8 mouse cellular contexts compared by ENCODE assay signal in genomic region chr4:134102742-134103119, GRCm38 (mm10). TPM values are rescaled to one million over a fixed set of nuclear protein-coding genes. Genes with fewer than 3 reads are reported as not detected.
DNase-seq lines count a peak whose midpoint lies in the region; ATAC-seq lines count a peak whose summit lies in the region.

No protein-coding gene starts in this region.

- H3K4me2 ChIP-seq in lung, embryonic 16.5 days (ENCODE audit: low read depth, low read length), result peak overlapping the region; percentile 72
- peak overlapping the region; percentile 60 for H3K4me2 ChIP-seq in embryonic facial prominence, embryonic 15.5 days (replicated peaks)
- peak overlapping the region; percentile 50 for H3K4me2 ChIP-seq in limb, embryonic 11.5 days (ENCODE audit: low read depth, severe bottlenecking)
- H3K4me2 ChIP-seq in neural tube, embryonic 15.5 days, result peak overlapping the region; percentile 74

- no peaks in the 10 kb centered on the region for H3K27me3 ChIP-seq in lung, embryonic 16.5 days (ENCODE audit: control insufficient read depth, insufficient read depth, low read depth, low read length)
- no peaks in the 10 kb centered on the region for H3K27me3 ChIP-seq in embryonic facial prominence, embryonic 15.5 days
- no peaks in the 10 kb centered on the region for H3K27me3 ChIP-seq in limb, embryonic 11.5 days (ENCODE audit: control insufficient read depth, insufficient read depth, low read length)
- no peaks in the 10 kb centered on the region for H3K27me3 ChIP-seq in neural tube, embryonic 15.5 days (replicated peaks)

- H3K4me3 ChIP-seq in lung, embryonic 16.5 days (ENCODE audit: low read length), result peak overlapping the region; percentile 71
- peak overlapping the region; percentile 79 for H3K4me3 ChIP-seq in embryonic facial prominence, embryonic 15.5 days (replicated peaks)
- peak overlapping the region; percentile 55 for H3K4me3 ChIP-seq in limb, embryonic 11.5 days (ENCODE audit: low read depth, low read length)
- H3K4me3 ChIP-seq in neural tube, embryonic 15.5 days (replicated peaks), result peak overlapping the region; percentile 91

- no peak overlapping the region for H3K27ac ChIP-seq in lung, embryonic 16.5 days (ENCODE audit: low read length)
- no peak overlapping the region for H3K27ac ChIP-seq in embryonic facial prominence, embryonic 15.5 days (replicated peaks)
- H3K27ac ChIP-seq in limb, embryonic 11.5 days (replicated peaks; ENCODE audit: low read depth, low read length), result no peak overlapping the region
- H3K27ac ChIP-seq in neural tube, embryonic 15.5 days (replicated peaks), result 0 out of 2 replicates have a peak overlapping the region, but pooled peaks have one; percentile 33

- H3K9ac ChIP-seq in lung, embryonic 16.5 days (ENCODE audit: low read length), result peak overlapping the region; percentile 66
- peak overlapping the region; percentile 68 for H3K9ac ChIP-seq in embryonic facial prominence, embryonic 15.5 days
- H3K9ac ChIP-seq in limb, embryonic 11.5 days (ENCODE audit: low read length), result peak overlapping the region; percentile 61
- H3K9ac ChIP-seq in neural tube, embryonic 15.5 days (replicated peaks), result peak overlapping the region; percentile 77

- 4% methylated on average over 21 of the region's 21 CpGs for WGBS in lung, embryonic 16.5 days
- WGBS in embryonic facial prominence, embryonic 15.5 days, result 3% methylated on average over 21 of the region's 21 CpGs
- 6% methylated on average over 21 of the region's 21 CpGs for WGBS in limb, embryonic 11.5 days
- 3% methylated on average over 21 of the region's 21 CpGs for WGBS in neural tube, embryonic 15.5 days

- H3K9me3 ChIP-seq in lung, embryonic 16.5 days (ENCODE audit: control insufficient read depth, low read length), result no peaks in the 10 kb centered on the region
- H3K9me3 ChIP-seq in embryonic facial prominence, embryonic 15.5 days (replicated peaks), result no peaks in the 10 kb centered on the region
- H3K9me3 ChIP-seq in limb, embryonic 11.5 days (ENCODE audit: control insufficient read depth, low read length), result no peaks in the 10 kb centered on the region
- H3K9me3 ChIP-seq in neural tube, embryonic 15.5 days (replicated peaks), result no peaks in the 10 kb centered on the region

- no peaks in the 10 kb centered on the region for H3K36me3 ChIP-seq in lung, embryonic 16.5 days (ENCODE audit: control insufficient read depth, insufficient read depth, low read length)
- no peaks in the 10 kb centered on the region for H3K36me3 ChIP-seq in embryonic facial prominence, embryonic 15.5 days
- no peaks in the 10 kb centered on the region for H3K36me3 ChIP-seq in limb, embryonic 11.5 days (ENCODE audit: control insufficient read depth, insufficient read depth, low read length)
- no peaks in the 10 kb centered on the region for H3K36me3 ChIP-seq in neural tube, embryonic 15.5 days

- no peak for DNase-seq in lung, postnatal 36 days
- DNase-seq in limb, embryonic 11.5 days (ENCODE audit: low spot score), result no peak
- DNase-seq in embryo, embryonic 10 days (ENCODE audit: low spot score), result no peak
- no peak for DNase-seq in left cerebral cortex, adult 18-20 months (ENCODE audit: low spot score in 2 of 2)
- DNase-seq in thymus, postnatal 36 days, result no peak

- peaks cover 6% of the 10 kb centered on the region; the same call in 1 of the 2 replicates for H3K4me1 ChIP-seq in lung, embryonic 16.5 days (replicated peaks; ENCODE audit: control insufficient read depth, insufficient read depth, low read length)
- no peaks in the 10 kb centered on the region for H3K4me1 ChIP-seq in embryonic facial prominence, embryonic 15.5 days
- no peaks in the 10 kb centered on the region for H3K4me1 ChIP-seq in limb, embryonic 11.5 days (ENCODE audit: control insufficient read depth, insufficient read depth, low read length)
- H3K4me1 ChIP-seq in neural tube, embryonic 15.5 days, result peaks cover 9% of the 10 kb centered on the region

- peak; percentile 24 for ATAC-seq in lung, embryonic 16.5 days (ENCODE audit: low read depth)
- 0 out of 2 replicates have a peak, but pooled peaks have one; percentile 31 for ATAC-seq in embryonic facial prominence, embryonic 15.5 days (ENCODE audit: insufficient number of reproducible peaks, low FRiP score, low TSS enrichment, low read depth)
- ATAC-seq in limb, embryonic 11.5 days (ENCODE audit: insufficient number of reproducible peaks, low FRiP score, low TSS enrichment, low read depth), result peak; percentile 23; the same call in 1 of the 2 replicates
- ATAC-seq in neural tube, embryonic 15.5 days (ENCODE audit: low FRiP score), result peak; percentile 81

RNA-seq across cellular contexts. Expression of gene Ubxn11, which starts 0.4 kb away (rescaled TPM):
- 14.9 and 16.6 TPM in 2 replicates for polyA plus RNA-seq in lung, embryonic 16.5 days (2015; fragmentation: Nextera tagmentation; extraction: Ambion mirVana)
- polyA plus RNA-seq in embryonic facial prominence, embryonic 15.5 days (2015; fragmentation: Nextera tagmentation; extraction: Ambion mirVana), result 16.9 and 23.7 TPM in 2 replicates
- polyA plus RNA-seq in limb, embryonic 11.5 days (2014; fragmentation: Nextera tagmentation; extraction: Ambion mirVana), result 5.7 and 6.0 TPM in 2 replicates
- 16.2 and 19.4 TPM in 2 replicates for polyA plus RNA-seq in neural tube, embryonic 15.5 days (2015; fragmentation: Nextera tagmentation; extraction: Ambion mirVana)
- total RNA-seq in left cerebral cortex, adult 18-20 months (2021), result 10 to 100 TPM; 31.7 to 38.4 TPM

RNA-seq across cellular contexts. Expression of gene Cd52, which starts 7.8 kb away (rescaled TPM):
- polyA plus RNA-seq in lung, embryonic 16.5 days (2015; fragmentation: Nextera tagmentation; extraction: Ambion mirVana), result 23.8 and 24.7 TPM in 2 replicates
- 17.1 and 17.9 TPM in 2 replicates for polyA plus RNA-seq in embryonic facial prominence, embryonic 15.5 days (2015; fragmentation: Nextera tagmentation; extraction: Ambion mirVana)
- 5.1 and 6.2 TPM in 2 replicates for polyA plus RNA-seq in limb, embryonic 11.5 days (2014; fragmentation: Nextera tagmentation; extraction: Ambion mirVana)
- polyA plus RNA-seq in neural tube, embryonic 15.5 days (2015; fragmentation: Nextera tagmentation; extraction: Ambion mirVana), result 5.6 and 29.0 TPM in 2 replicates
- total RNA-seq in left cerebral cortex, adult 18-20 months (2021), result 1 to 10 TPM; 2.7 to 4.1 TPM

RNA-seq across cellular contexts. Expression of gene Sh3bgrl3, which starts 25.9 kb away (rescaled TPM):
- 466 and 467 TPM in 2 replicates for polyA plus RNA-seq in lung, embryonic 16.5 days (2015; fragmentation: Nextera tagmentation; extraction: Ambion mirVana)
- polyA plus RNA-seq in embryonic facial prominence, embryonic 15.5 days (2015; fragmentation: Nextera tagmentation; extraction: Ambion mirVana), result 470 and 490 TPM in 2 replicates
- polyA plus RNA-seq in limb, embryonic 11.5 days (2014; fragmentation: Nextera tagmentation; extraction: Ambion mirVana), result 314 and 345 TPM in 2 replicates
- polyA plus RNA-seq in neural tube, embryonic 15.5 days (2015; fragmentation: Nextera tagmentation; extraction: Ambion mirVana), result 436 and 479 TPM in 2 replicates
- 100 to 1,000 TPM; 200 to 222 TPM for total RNA-seq in left cerebral cortex, adult 18-20 months (2021)

RNA-seq across cellular contexts. Expression of gene Crybg2, which starts 42.1 kb away (rescaled TPM):
- 4.2 and 7.0 TPM in 2 replicates for polyA plus RNA-seq in lung, embryonic 16.5 days (2015; fragmentation: Nextera tagmentation; extraction: Ambion mirVana)
- polyA plus RNA-seq in embryonic facial prominence, embryonic 15.5 days (2015; fragmentation: Nextera tagmentation; extraction: Ambion mirVana), result 12.4 and 16.7 TPM in 2 replicates
- 3.7 and 4.4 TPM in 2 replicates for polyA plus RNA-seq in limb, embryonic 11.5 days (2014; fragmentation: Nextera tagmentation; extraction: Ambion mirVana)
- 2.5 and 3.7 TPM in 2 replicates for polyA plus RNA-seq in neural tube, embryonic 15.5 days (2015; fragmentation: Nextera tagmentation; extraction: Ambion mirVana)
- total RNA-seq in left cerebral cortex, adult 18-20 months (2021), result 1 to 10 TPM; 4.4 to 5.7 TPM

RNA-seq across cellular contexts. Expression of gene Zfp683, which starts 49.1 kb away (rescaled TPM):
- polyA plus RNA-seq in lung, embryonic 16.5 days (2015; fragmentation: Nextera tagmentation; extraction: Ambion mirVana), result not detected in 2 replicates
- polyA plus RNA-seq in embryonic facial prominence, embryonic 15.5 days (2015; fragmentation: Nextera tagmentation; extraction: Ambion mirVana), result not detected in 2 replicates
- polyA plus RNA-seq in limb, embryonic 11.5 days (2014; fragmentation: Nextera tagmentation; extraction: Ambion mirVana), result not detected in 2 replicates
- polyA plus RNA-seq in neural tube, embryonic 15.5 days (2015; fragmentation: Nextera tagmentation; extraction: Ambion mirVana), result not detected in 2 replicates
- not detected for total RNA-seq in left cerebral cortex, adult 18-20 months (2021)

Comparison
In these comparisons a context has a peak if more than half of its experiments do, and no peak if none do; other contexts are left out.
1. ATAC-seq: peak in every context shown above with its lines; median percentile 81 in neural tube, embryonic 15.5 days; 31 in embryonic facial prominence, embryonic 15.5 days; 24 in lung, embryonic 16.5 days; 23 in limb, embryonic 11.5 days.